Comparison of ENCODE assay signal across 22 mouse cellular contexts in the genomic region with DNA sequence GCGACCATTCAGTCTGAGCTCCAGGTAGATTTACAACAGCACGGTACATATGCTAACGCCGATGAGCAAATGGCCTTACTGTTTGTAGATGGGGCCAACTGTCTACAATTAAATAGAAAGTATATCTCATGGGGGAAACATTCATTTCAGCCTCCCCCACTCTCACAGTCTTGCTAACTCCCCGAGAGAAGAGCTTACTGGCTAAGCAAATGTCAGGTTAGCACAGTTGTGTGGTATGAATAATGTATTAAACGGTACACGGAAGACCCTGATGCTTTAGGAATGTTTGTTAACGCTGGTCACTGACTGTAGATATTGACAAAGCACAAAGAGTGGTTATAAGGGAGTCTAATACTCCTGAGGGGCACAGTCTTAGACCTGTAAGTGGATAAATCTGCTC. TPM values are rescaled to one million over a fixed set of nuclear protein-coding genes. Genes with fewer than 3 reads are reported as not detected.
"Had no signal": no experiment of that assay in that cellular context is flagged by ENCODE, and none has a peak within 500 bp of the region (broad histone marks: within the 10 kb centered on the region; RNA-seq: fewer than 3 reads in every experiment).

No protein-coding gene starts in this region.

- H3K4me1 ChIP-seq: lung, embryonic 15.5 days; megakaryocyte, embryonic 14.5 days; neural tube, embryonic 12.5 days; stomach, embryonic 15.5 days had no signal

- H3K4me2 ChIP-seq: liver, embryonic 11.5 days; liver, embryonic 13.5 days; liver, embryonic 15.5 days; lung, embryonic 15.5 days; neural tube, embryonic 12.5 days; stomach, embryonic 15.5 days had no signal

- ATAC-seq: liver, postnatal 0 days; lung, postnatal 0 days had no signal

- H3K9me3 ChIP-seq: liver, embryonic 13.5 days; liver, embryonic 15.5 days; lung, embryonic 15.5 days; megakaryocyte, embryonic 14.5 days; neural tube, embryonic 12.5 days; stomach, embryonic 15.5 days had no signal

- H3K4me3 ChIP-seq: liver, embryonic 13.5 days; liver, embryonic 15.5 days; lung, embryonic 15.5 days; megakaryocyte, embryonic 14.5 days; neural tube, embryonic 12.5 days; stomach, embryonic 15.5 days had no signal

- H3K27ac ChIP-seq: liver, embryonic 13.5 days; liver, embryonic 15.5 days; lung, embryonic 15.5 days; macrophage; neural tube, embryonic 12.5 days; stomach, embryonic 15.5 days; stomach, postnatal 0 days had no signal

- DNase-seq: liver, embryonic 13.5 days; liver, postnatal 0 days; lung, adult 2 months; lung, postnatal 14 days; lung, postnatal 36 days; right cerebral cortex, postnatal 14 days; thymus, postnatal 14 days; thymus, postnatal 36 days had no signal

- H3K27me3 ChIP-seq: liver, embryonic 13.5 days; liver, embryonic 15.5 days; lung, embryonic 15.5 days; megakaryocyte, embryonic 14.5 days; neural tube, embryonic 12.5 days; stomach, embryonic 15.5 days had no signal

- H3K9ac ChIP-seq: liver, embryonic 13.5 days; liver, embryonic 15.5 days; liver, postnatal 0 days; lung, embryonic 15.5 days; neural tube, embryonic 12.5 days; stomach, embryonic 15.5 days had no signal

RNA-seq across cellular contexts. Expression of a gene that starts 38.3 kb away (rescaled TPM):
- total RNA-seq: megakaryocyte progenitor cell, adult 5-6 weeks; monocyte, adult 5-6 weeks; neutrophil, adult 5-6 weeks had no signal
- polyA plus RNA-seq: lung, adult 2 months; macrophage; spleen, adult 2 months; testis, adult 2 months had no signal
